Comparison of ENCODE assay signal across 12 mouse cellular contexts in the genomic region with DNA sequence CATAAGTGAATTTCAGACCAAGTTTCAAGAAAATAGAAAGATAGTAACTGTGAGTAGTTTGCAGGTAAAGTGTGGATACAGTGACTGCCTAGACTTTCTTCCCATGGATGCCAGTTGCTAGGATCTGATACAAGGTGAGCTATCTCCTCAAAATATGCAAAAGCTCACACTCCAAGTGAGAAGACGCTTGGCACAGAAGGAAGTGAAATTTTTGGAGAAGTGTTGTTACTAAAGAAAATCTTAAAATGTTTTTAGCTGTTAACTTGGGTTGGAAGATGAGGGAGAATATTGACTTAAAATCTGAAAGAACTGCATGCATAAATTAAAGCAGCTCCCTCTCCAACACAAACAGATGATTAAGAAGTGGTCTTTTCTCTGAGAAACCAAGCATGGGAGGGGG.
"Had no signal": no experiment of that assay in that cellular context is flagged by ENCODE, and none has a peak within 500 bp of the region (broad histone marks: within the 10 kb centered on the region; RNA-seq: fewer than 3 reads in every experiment).

No protein-coding gene starts in this region.

- DNase-seq: kidney, adult 8-10 months; kidney, postnatal 10 days; kidney, postnatal 36 days; liver, embryonic 13.5 days; lung, adult 2 months; lung, postnatal 14 days; lung, postnatal 4 days; midbrain, embryonic 14.5 days; thymus, adult 2 months; thymus, postnatal 14 days; thymus, postnatal 4 days had no signal

- ATAC-seq: intestine, postnatal 0 days had no signal
